Mouse (Mus musculus): Measurements from ENCODE around the gene Mybl2.
A peak's percentile ranks its signal among the peaks of the same experiment; 100 is the strongest.

Gene Mybl2

GRCm38 (mm10) chr2:163120626-163121352 is 66.3 kb downstream of the Mybl2 start:
- DNase-seq: no peak

- no peak for DNase-seq
Observed at GRCm38 (mm10) chr2:163121353-163121660, 66.8 kb downstream of the Mybl2 start.

- peak; percentile 53 to 79 for DNase-seq
Observed at GRCm38 (mm10) chr2:163122319-163122718, 67.8 kb downstream of the Mybl2 start.

- DNase-seq: no peak
Observed at GRCm38 (mm10) chr2:163123496-163123895, 69.0 kb downstream of the Mybl2 start.

- DNase-seq: no peak
Observed at GRCm38 (mm10) chr2:163130837-163131236, 76.3 kb downstream of the Mybl2 start.

GRCm38 (mm10) chr2:163132314-163132713 is 77.8 kb downstream of the Mybl2 start:
- no peak for DNase-seq

All from lung, postnatal 4 days (tissue).